Mouse (Mus musculus) ES-E14 (cell line): ENCODE data around the gene Col23a1.

Experiments used
- CHD2 ChIP-seq: IDR thresholded peaks from 2 replicates; pipeline ENCODE4 v1.6.1; 2014; ENCODE audit warnings: mild to moderate bottlenecking, low read depth, low read length, inconsistent platforms
- HCFC1 ChIP-seq: IDR thresholded peaks from 2 replicates; pipeline ENCODE4 v1.6.1; 2012; ENCODE audit warnings: low read length, inconsistent platforms, borderline replicate concordance; ENCODE audit not compliant: insufficient read depth
- MAFK ChIP-seq: IDR thresholded peaks from 2 replicates; pipeline ENCODE4 v1.6.1; 2014; ENCODE audit warnings: mild to moderate bottlenecking, low read depth, low read length, inconsistent platforms; ENCODE audit not compliant: insufficient read depth
- ZC3H11A ChIP-seq: IDR thresholded peaks from 2 replicates; pipeline ENCODE4 v1.6.1; 2012; ENCODE audit warnings: low read depth, mild to moderate bottlenecking, inconsistent platforms, low read length, borderline replicate concordance
- ZNF384 ChIP-seq: IDR thresholded peaks from 2 replicates; pipeline ENCODE4 v1.6.1; 2012; ENCODE audit warnings: low read depth, low read length, inconsistent platforms

DNA sequence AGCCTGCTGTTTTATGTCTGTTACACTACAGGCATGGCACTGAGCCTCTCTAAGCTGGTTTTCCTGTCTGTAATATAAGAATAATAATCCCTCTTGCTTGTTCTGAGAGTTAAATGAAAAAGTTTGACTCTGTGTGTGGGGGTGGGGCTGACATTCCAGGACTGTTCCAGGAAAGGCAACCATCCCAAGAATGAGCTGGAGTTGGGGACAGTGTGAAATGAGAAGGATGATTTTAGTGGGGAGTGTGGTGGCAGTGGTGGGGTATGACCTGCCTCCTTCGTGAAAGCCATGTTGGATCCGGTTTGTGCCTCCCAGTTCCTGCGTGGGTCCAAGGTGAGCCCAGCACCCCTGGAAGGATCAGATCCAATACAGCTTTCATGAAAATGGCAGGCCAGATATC lies 136.4 kb downstream of the Col23a1 start:
- TF ChIP-seq ZNF384 (no peak), HCFC1 (no peak), MAFK (no peak), CHD2 (no peak), ZC3H11A (no peak)
